Mouse (Mus musculus) spleen, adult 12 weeks (tissue): ENCODE results near the gene Dhrs11.
A peak's percentile ranks its signal among the peaks of the same experiment; 100 is the strongest.

ENCODE experiments used
- DNase-seq: peaks from one replicate; pipeline ENCODE4 v3.0.0; 2022; ENCODE audit warnings: low spot score

Dhrs11 gene

GRCm38 (mm10) chr11:84823484-84823897 is 5.3 kb downstream of the Dhrs11 start:
- DNase-seq: peak; percentile 81

- no peak for DNase-seq
Measured at GRCm38 (mm10) chr11:84822487-84822886, 6.3 kb downstream of the Dhrs11 start.

- DNase-seq: no peak
Measured at GRCm38 (mm10) chr11:84821131-84821770, 7.5 kb downstream of the Dhrs11 start.

- peak; percentile 93 for DNase-seq
Measured at GRCm38 (mm10) chr11:84818961-84819692, 9.7 kb downstream of the Dhrs11 start, which contains the start of gene Mrm1. Gene Mrm1 (minus strand): TSS chr11:84819515.

- DNase-seq: peak; percentile 79
Measured at GRCm38 (mm10) chr11:84818085-84818960, 10.5 kb downstream of the Dhrs11 start.

GRCm38 (mm10) chr11:84817362-84817761 is 11.4 kb downstream of the Dhrs11 start:
- no peak for DNase-seq

- DNase-seq: peak; percentile 63
Measured at GRCm38 (mm10) chr11:84813724-84814510, 14.9 kb downstream of the Dhrs11 start.

GRCm38 (mm10) chr11:84804373-84804772 is 24.4 kb downstream of the Dhrs11 start:
- no peak for DNase-seq

GRCm38 (mm10) chr11:84797627-84798353 is 31.0 kb downstream of the Dhrs11 start:
- peak; percentile 66 for DNase-seq

GRCm38 (mm10) chr11:84797026-84797425 is 31.8 kb downstream of the Dhrs11 start:
- no peak for DNase-seq

- peak; percentile 8 for DNase-seq
Measured at GRCm38 (mm10) chr11:84794496-84795113, 34.2 kb downstream of the Dhrs11 start.

- no peak for DNase-seq
Measured at GRCm38 (mm10) chr11:84793545-84793944, 35.2 kb downstream of the Dhrs11 start.

- no peak for DNase-seq
Measured at GRCm38 (mm10) chr11:84790383-84790782, 38.4 kb downstream of the Dhrs11 start.

GRCm38 (mm10) chr11:84780143-84780870 is 48.5 kb downstream of the Dhrs11 start:
- no peak for DNase-seq

GRCm38 (mm10) chr11:84775560-84775959 is 53.2 kb downstream of the Dhrs11 start:
- DNase-seq: no peak

- DNase-seq: no peak
Measured at GRCm38 (mm10) chr11:84774870-84775514, 53.8 kb downstream of the Dhrs11 start.
